Mouse (Mus musculus) ES-Bruce4 (cell line): Measurements from ENCODE around the gene Eif4e3.

Experiments
- CTCF ChIP-seq: IDR thresholded peaks from one replicate; pipeline ENCODE4 v1.8.1; 2011; ENCODE audit warnings: low read depth, low read length
- EP300 ChIP-seq: IDR thresholded peaks from 2 replicates; pipeline ENCODE4 v1.6.1; 2011; ENCODE audit warnings: low read depth, low read length; ENCODE audit not compliant: insufficient read depth
- POLR2A ChIP-seq: IDR thresholded peaks from one replicate; pipeline ENCODE4 v1.8.1; 2011; ENCODE audit warnings: low read length; ENCODE audit not compliant: insufficient read depth

DNA sequence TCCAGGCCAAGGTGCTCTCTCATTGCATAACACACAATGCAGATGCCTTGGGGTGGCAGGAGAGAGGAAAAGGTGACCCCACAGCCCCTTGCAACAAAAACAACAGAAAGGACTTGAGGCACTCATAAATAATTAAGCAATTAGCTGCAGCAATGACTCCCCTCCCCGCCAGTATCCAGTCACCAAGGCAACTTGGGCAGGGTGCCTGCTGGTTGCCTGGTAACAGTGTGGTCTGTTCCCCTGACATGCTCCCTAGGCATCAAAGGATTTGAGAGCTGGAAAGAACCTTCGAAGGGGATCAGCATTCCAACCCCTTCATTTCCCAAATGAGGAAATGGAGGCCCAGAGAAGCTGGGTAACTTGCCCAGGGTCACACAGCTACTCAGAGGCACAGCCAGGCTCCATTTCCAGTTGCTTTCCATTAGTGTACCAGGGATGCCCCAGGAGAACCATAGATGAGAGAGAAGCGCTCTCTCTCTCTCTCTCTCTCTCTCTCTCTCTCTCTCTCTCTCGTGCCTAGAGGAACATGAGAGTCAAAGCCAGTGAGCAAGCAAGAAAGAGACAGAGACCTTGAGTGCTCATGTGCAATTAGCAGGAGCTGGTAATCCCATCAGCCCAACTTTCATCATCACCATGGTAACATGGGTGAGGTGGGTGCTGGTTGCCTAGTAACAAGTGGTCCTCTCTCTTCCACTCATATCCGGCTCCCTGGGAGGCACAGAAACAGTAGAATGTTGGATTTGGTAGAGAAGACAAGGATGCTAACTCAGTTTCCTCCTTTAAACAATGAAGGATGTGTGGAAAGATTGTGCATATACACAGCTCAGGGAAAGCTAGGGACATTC, 3.1 kb upstream of the Eif4e3 start:
- TF ChIP-seq POLR2A (no peak), CTCF (no peak), EP300 (no peak)
